Mouse (Mus musculus) layer of hippocampus, adult 9-11 months (tissue): ENCODE measurements around the gene Kcnd1.

Experiments
- DNase-seq: peaks from one replicate; pipeline ENCODE4 v3.0.0; 2022

The Kcnd1 gene

DNA sequence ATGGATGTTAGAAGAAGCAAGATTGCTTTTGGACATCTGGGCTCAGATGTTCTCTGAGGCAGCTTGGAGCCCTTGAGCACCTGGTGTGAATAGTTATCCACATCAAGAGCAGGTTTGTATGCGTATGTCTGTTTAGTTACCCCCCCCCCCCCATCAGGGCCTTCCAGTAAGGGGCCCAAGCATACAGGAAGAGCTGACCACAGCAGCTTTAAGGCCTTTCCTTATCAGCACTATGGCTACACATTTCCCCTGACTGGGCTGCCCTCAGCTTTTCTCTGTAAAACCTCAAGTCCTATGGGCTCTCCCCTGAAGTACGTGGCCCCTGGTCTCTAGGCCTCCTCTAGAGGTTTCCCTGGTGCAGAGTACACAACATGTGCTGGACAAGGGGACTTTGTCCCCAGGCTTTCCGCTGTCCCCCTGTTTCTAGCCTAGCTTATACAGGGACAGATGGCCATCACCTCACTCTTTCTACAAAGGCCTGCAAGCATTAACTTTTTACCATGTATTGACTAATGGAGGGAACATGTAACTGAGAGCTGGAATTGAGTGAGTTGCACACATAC lies 37.2 kb downstream of the Kcnd1 start:
- no peak for DNase-seq

DNA sequence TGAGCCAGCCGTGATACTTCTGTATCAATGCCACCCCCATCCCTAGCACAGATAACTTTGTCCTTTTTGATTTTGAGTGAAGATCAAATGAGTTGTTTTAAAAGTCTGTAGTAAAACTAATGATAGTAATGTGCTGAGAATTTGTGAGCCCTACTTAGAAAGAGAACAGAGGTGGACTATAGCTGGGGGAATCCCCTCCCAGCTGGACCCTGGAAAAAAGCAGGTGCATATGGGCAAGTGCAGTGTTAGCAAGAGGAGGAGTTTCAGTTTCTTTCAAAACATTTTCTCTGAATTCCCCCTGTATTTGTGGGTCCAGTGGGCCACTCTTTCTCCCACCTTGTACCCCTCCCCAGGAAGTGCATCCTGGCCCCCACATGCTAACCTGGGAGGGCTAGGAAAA lies 41.1 kb downstream of the Kcnd1 start:
- DNase-seq = no peak

DNA sequence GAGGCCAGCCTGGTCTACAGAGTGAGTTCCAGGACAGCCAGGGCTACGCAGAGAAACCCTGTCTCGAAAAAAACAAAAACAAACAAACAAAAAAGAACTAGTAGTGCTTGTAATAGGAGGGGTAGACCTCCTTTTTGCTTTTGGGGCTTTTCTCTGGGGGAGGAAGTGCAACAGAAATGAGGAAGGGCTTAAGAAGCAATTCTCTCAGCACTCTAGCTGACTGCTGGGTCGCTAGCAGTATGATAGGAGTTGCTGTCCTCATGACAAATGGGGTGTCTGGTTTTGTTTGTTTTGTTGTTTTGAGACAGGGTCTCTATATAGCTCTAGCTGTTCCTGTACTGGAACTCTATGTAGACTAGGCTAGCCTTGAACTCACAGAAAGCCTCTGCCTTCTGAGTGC lies 42.5 kb downstream of the Kcnd1 start:
- DNase-seq = no peak

DNA sequence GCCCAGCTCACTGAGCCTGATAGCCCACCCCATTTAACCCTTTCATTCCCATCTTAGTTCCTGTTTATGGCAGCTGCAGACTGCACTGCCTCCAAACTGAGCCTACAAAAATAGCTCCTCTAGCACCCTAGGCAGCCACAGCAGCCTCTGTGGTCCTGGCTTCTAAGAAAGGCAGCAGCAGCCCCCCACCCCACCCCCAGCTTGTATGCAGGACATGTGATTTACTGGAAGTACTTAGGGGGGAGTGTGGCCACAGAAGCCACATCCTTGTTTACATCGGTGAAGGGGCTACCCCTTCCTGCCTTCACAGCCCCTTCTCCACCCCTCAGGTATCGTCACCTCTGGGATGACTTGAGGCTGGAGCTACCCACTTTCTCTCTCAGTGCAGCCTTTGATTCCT lies 43.3 kb downstream of the Kcnd1 start:
- DNase-seq = no peak

DNA sequence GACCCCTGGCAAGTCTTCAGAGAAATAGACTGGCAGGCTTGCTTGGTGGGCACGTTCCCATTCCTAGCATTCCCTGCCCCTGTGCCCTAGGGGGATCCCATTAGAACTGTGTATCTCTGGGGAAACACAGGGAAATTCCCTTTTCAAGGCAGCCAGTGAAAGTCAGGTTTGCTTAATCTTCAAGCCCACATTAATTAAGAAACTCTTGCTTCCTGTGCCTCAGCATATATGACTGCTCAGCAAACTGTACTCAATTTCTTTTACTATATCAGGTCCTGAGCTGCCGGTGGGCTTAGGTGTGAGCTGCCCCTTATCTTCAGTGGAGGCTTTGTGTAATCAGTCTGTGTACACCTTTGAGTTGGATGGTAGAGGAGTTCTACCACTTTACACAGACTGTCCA lies 43.7 kb downstream of the Kcnd1 start:
- DNase-seq = no peak

DNA sequence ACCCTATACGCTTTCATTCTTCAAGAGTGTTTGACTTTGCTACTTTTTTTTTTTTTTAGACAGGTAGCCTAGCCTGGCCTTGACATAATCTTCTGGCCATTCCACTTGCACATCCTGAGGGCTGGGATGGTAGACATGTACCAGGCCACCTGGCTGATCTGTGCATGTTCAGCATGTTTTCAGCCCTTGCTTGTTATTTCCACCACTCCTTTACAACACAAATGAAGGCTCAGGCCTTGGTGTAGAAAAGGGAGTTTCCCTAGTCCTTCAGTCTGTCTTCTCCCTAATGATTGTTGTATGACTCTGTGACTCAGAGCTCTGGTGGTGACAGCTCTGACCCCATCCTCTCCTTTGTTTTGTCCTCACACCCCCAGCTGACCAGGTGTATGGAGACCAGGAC lies 45.1 kb downstream of the Kcnd1 start:
- DNase-seq = no peak

DNA sequence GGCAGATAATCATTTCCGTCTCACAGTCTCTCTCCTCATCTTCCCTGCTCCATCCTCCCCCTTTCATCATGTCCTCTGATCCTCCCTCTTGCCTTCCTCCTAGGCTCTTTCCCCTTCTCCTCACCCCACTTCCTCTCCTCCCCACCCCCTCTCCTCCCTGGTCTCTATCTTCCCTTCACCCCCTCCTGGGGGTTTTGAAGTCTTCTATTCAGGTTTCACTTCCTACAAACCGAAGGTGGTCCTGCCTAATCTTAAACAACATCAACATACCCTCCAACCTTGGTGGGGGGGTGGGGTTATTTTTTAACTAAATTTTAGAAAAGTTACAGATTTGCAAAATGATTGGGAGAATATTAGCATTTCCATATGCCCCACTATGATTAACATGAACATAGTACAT lies 46.4 kb downstream of the Kcnd1 start:
- DNase-seq = no peak

DNA sequence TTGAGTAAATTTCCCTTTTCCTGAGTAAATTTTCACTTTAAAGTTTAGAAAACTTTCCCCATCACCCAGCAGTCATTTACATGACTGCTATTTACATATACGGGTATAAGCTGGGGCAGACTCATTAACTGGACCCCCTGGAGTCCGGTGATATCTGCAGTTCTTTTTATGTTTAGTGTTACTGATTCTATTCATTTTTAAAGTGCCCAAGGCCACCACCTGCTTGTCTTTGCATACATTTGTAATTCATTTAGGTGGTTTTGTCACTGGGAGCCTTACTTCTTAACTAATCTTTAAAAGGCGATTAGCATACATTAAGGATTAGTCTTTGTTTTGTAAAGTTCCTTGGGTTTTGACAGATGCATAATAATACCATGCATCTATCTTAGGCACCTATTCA lies 47.7 kb downstream of the Kcnd1 start:
- no peak for DNase-seq

DNA sequence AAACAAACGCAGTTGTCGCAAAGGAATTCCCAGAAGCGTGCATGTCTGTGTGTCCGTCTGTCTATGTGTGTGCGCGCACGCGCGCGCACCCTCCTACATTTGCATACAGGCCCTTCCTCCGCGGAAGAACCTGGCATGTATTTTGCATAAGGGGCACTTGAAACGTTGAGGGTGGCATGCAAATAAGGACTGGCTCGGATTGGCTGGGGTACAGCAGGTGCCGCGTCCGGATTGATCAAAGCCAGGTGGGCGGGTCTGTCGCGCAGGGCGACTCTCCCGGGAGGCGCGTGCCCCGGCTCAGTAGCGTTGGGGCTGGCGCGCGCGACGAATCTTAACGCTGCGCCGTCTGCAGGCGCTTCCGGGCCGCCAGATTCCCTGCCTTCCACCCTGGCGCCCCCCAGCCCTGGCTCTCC lies 55.9 kb downstream of the Kcnd1 start, which contains the start of gene Pim2:
Gene Pim2, plus strand, starts transcription at position 256 of the 413 bp plus-strand sequence.
- peak; percentile 90 for DNase-seq

DNA sequence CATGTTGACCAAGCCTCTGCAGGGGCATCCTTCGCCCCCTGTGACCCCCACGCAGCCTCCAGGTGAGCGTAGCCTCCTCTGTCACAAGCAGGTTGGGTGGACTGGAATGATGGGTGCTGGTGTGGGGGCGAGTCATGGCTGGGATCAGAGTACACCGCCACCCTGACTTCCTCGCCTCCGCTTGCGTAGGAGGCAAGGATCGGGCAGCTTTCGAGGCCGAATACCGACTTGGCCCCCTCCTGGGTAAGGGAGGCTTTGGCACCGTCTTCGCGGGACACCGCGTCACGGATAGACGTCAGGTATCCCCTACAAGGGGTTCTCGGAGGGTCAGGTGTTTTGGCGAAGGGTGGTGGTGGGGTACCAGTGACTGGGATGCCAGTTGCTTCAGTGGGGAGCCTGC lies 56.4 kb downstream of the Kcnd1 start:
- no peak for DNase-seq

DNA sequence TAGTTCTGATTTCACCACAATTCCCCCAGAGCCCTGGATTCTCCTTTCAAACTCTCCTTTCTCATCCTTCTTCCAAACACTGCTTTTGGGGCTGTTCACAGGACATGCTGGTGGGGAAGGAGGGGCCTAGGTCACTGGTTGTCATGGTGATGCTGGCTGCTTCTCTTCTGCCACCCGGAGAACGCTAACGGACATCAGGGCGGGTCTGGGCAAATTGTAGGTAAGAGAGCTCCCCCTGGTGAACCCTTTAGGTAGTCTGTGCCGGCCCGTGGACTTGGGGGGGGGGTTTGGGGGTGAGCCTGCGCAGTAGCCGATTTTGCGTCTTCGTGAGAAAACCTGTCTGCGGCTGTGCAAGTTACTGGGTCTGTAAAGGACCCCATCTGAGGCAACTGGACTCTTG lies 57.7 kb downstream of the Kcnd1 start:
- peak; percentile 79 for DNase-seq

DNA sequence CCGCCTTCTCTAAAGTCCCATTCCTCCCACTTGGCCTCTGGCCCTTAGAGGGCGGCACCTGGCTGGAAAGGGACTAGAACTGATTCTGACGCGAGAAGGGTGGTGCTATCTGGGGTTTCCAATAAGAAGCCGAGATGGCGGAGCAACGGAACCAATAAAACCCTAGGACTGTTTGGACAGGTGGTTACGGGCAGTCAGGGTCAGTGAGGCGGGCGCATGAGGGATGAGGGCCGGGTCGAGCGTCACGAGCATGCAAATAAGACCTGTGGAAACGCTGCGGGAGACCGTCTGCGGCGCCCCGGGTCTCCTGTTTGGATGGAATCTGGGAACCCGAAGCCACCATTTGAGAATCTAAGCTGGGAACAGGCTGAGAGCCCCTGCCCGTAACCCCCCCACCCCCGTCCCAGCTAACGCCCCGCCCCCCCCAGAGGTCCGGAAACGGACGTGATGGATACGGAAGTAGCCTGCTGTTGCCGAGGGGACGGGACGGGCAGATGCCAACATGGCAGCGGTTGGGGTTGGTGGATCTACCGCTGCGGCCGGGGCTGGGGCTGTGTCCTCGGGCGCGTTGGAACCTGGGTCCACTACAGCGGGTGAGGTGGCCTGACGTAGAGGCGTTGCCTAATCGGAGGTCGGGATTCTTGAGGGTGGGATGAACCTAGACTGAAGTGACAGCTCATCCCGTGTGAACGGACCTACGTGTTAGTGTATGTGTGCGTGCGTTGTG lies 61.9 kb downstream of the Kcnd1 start, which contains the start of gene Slc35a2:
Gene Slc35a2, plus strand, starts transcription at position 188 of the 727 bp plus-strand sequence.
- peak; percentile 91 for DNase-seq
